Mouse (Mus musculus) heart, embryonic 12.5 days (tissue): ENCODE results near the gene F2. TPM values are rescaled to one million over a fixed set of nuclear protein-coding genes. Genes with fewer than 3 reads are reported as not detected.
A peak's percentile ranks its signal among the peaks of the same experiment; 100 is the strongest.

Experiments used
- ATAC-seq: fragments of 200-750 bp; cut with Nextera tagmentation; 2 replicates; pipeline ENCODE4 v1.8.0; 2017; ENCODE audit warnings: moderate TSS enrichment, moderate library complexity; ENCODE audit not compliant: insufficient number of reproducible peaks, low FRiP score
- H3K27ac ChIP-seq: fragments of 300-500 bp; sonication (generic); 2 replicates; pipeline ENCODE4 v1.5.1; 2016; ENCODE audit warnings: mild to moderate bottlenecking, moderate library complexity; ENCODE audit not compliant: poor library complexity, severe bottlenecking
- H3K27me3 ChIP-seq: fragments of 300-500 bp; sonication (generic); replicated peaks from 2 replicates; pipeline ENCODE4 v1.6.1; 2016; ENCODE audit warnings: mild to moderate bottlenecking, moderate library complexity
- H3K36me3 ChIP-seq: fragments of 300-500 bp; sonication (generic); 2 replicates; pipeline ENCODE4 v1.6.1; 2016; ENCODE audit warnings: mild to moderate bottlenecking, moderate library complexity
- H3K4me1 ChIP-seq: fragments of 300-500 bp; sonication (generic); replicated peaks from 2 replicates; pipeline ENCODE4 v1.6.1; 2016; ENCODE audit warnings: mild to moderate bottlenecking
- H3K4me2 ChIP-seq: fragments of 300-500 bp; sonication (generic); 2 replicates; pipeline ENCODE4 v1.6.1; 2016; ENCODE audit warnings: mild to moderate bottlenecking, moderate library complexity
- H3K4me3 ChIP-seq: fragments of 300-500 bp; sonication (generic); 2 replicates; pipeline ENCODE4 v1.5.1; 2016; ENCODE audit warnings: mild to moderate bottlenecking
- H3K9ac ChIP-seq: fragments of 300-500 bp; sonication (generic); 2 replicates; pipeline ENCODE4 v1.6.1; 2016; ENCODE audit warnings: mild to moderate bottlenecking, moderate library complexity
- H3K9me3 ChIP-seq: fragments of 300-500 bp; sonication (generic); replicated peaks from 2 replicates; pipeline ENCODE4 v1.6.1; 2016; ENCODE audit warnings: mild to moderate bottlenecking, moderate library complexity
- WGBS: fragments of 180-500 bp; shearing (Covaris S2); methylation state at CpG from one replicate; pipeline ENCODE4 v1.1.7; 2016; 5-methylcytosine and 5-hydroxymethylcytosine counted together
- polyA plus RNA-seq: library from polyadenylated mRNA; unstranded; fragments of >200 nt; fragmentation: Nextera tagmentation; extraction: Ambion mirVana; gene quantifications from 2 replicates; pipeline ENCODE4 v1.2.1, GENCODE M21; 2016

Gene F2
- polyA plus RNA-seq, 1 experiment from 2014 or later: 2.2 TPM

GRCm38 (mm10) chr2:91660981-91661380 is 24.8 kb upstream of the F2 start:
- H3K4me1 ChIP-seq: peaks cover 13% of the 10 kb centered on the region
- no peak for ATAC-seq
- H3K36me3 ChIP-seq: peaks cover 92% of the 10 kb centered on the region
- WGBS: 90% methylated on average over 6 of the region's 6 CpGs
- no peak overlapping the region for H3K4me2 ChIP-seq
- H3K4me3 ChIP-seq: no peak overlapping the region
- no peaks in the 10 kb centered on the region for H3K27me3 ChIP-seq
- H3K27ac ChIP-seq: no peak overlapping the region
- no peaks in the 10 kb centered on the region for H3K9me3 ChIP-seq
- H3K9ac ChIP-seq: no peak overlapping the region

GRCm38 (mm10) chr2:91659657-91660056 is 23.4 kb upstream of the F2 start:
- Histone ChIP-seq H3K4me2 (no peak overlapping the region), H3K9ac (no peak overlapping the region), H3K4me1 (peaks cover 26% of the 10 kb centered on the region), H3K9me3 (no peaks in the 10 kb centered on the region), H3K27me3 (no peaks in the 10 kb centered on the region), H3K36me3 (peaks cover 96% of the 10 kb centered on the region), H3K4me3 (no peak overlapping the region), H3K27ac (no peak overlapping the region)
- no peak for ATAC-seq
- WGBS: 94% methylated on average over 8 of the region's 8 CpGs

- peak overlapping the region; percentile 20; the same call in 1 of the 2 replicates for H3K27ac ChIP-seq
- H3K4me3 ChIP-seq: no peak overlapping the region
- peaks cover 84% of the 10 kb centered on the region for H3K36me3 ChIP-seq
- H3K4me2 ChIP-seq: no peak overlapping the region
- H3K27me3 ChIP-seq: no peaks in the 10 kb centered on the region
- H3K4me1 ChIP-seq: peaks cover 54% of the 10 kb centered on the region
- no peak for ATAC-seq
- no peaks in the 10 kb centered on the region for H3K9me3 ChIP-seq
- H3K9ac ChIP-seq: peak overlapping the region; percentile 32
- 52% methylated on average over 8 of the region's 8 CpGs for WGBS
Measured at GRCm38 (mm10) chr2:91656774-91657173, 20.6 kb upstream of the F2 start.

- H3K36me3 ChIP-seq: peaks cover 74% of the 10 kb centered on the region
- 28% methylated on average over 6 of the region's 6 CpGs for WGBS
- peak overlapping the region; percentile 21; the same call in 1 of the 2 replicates for H3K9ac ChIP-seq
- H3K4me2 ChIP-seq: peak overlapping the region; percentile 26; the same call in 1 of the 2 replicates
- no peak overlapping the region for H3K4me3 ChIP-seq
- peak overlapping the region; percentile 88 for H3K27ac ChIP-seq
- H3K9me3 ChIP-seq: no peaks in the 10 kb centered on the region
- no peaks in the 10 kb centered on the region for H3K27me3 ChIP-seq
- ATAC-seq: peak; percentile 44; the same call in 1 of the 2 replicates
- peaks cover 62% of the 10 kb centered on the region for H3K4me1 ChIP-seq
Measured at GRCm38 (mm10) chr2:91655827-91656226, 19.6 kb upstream of the F2 start.

GRCm38 (mm10) chr2:91655388-91655787 is 19.2 kb upstream of the F2 start:
- WGBS: 38% methylated on average over 5 of the region's 5 CpGs
- Histone ChIP-seq H3K27me3 (no peaks in the 10 kb centered on the region), H3K36me3 (peaks cover 72% of the 10 kb centered on the region), H3K4me1 (peaks cover 64% of the 10 kb centered on the region), H3K9ac (0 out of 2 replicates have a peak overlapping the region, but pooled peaks have one; percentile 26), H3K4me3 (no peak overlapping the region), H3K4me2 (no peak overlapping the region), H3K9me3 (no peaks in the 10 kb centered on the region), H3K27ac (peak overlapping the region; percentile 88)
- no peak for ATAC-seq

- Histone ChIP-seq H3K4me1 (peaks cover 72% of the 10 kb centered on the region), H3K4me2 (peak overlapping the region; percentile 14), H3K27ac (peak overlapping the region; percentile 79), H3K4me3 (no peak overlapping the region), H3K9ac (peak overlapping the region; percentile 21; the same call in 1 of the 2 replicates), H3K36me3 (peaks cover 48% of the 10 kb centered on the region), H3K9me3 (no peaks in the 10 kb centered on the region), H3K27me3 (no peaks in the 10 kb centered on the region)
- 26% methylated on average over 6 of the region's 6 CpGs for WGBS
- ATAC-seq: no peak
Measured at GRCm38 (mm10) chr2:91652863-91653262, 16.6 kb upstream of the F2 start.

GRCm38 (mm10) chr2:91651458-91652258 is 15.4 kb upstream of the F2 start:
- Histone ChIP-seq H3K27me3 (no peaks in the 10 kb centered on the region), H3K4me2 (peak overlapping the region; percentile 85), H3K36me3 (peaks cover 48% of the 10 kb centered on the region), H3K9me3 (no peaks in the 10 kb centered on the region), H3K27ac (peak overlapping the region; percentile 39; the same call in 1 of the 2 replicates), H3K4me1 (peaks cover 67% of the 10 kb centered on the region), H3K4me3 (peak overlapping the region; percentile 6; the same call in 1 of the 2 replicates), H3K9ac (peak overlapping the region; percentile 29; the same call in 1 of the 2 replicates)
- no peak for ATAC-seq
- 72% methylated on average over 14 of the region's 14 CpGs for WGBS

GRCm38 (mm10) chr2:91650360-91650995 is 14.3 kb upstream of the F2 start:
- Histone ChIP-seq H3K27ac (peak overlapping the region; percentile 88), H3K4me1 (peaks cover 55% of the 10 kb centered on the region), H3K4me3 (peak overlapping the region; percentile 86), H3K36me3 (peaks cover 48% of the 10 kb centered on the region), H3K9ac (peak overlapping the region; percentile 81), H3K4me2 (peak overlapping the region; percentile 85), H3K9me3 (no peaks in the 10 kb centered on the region), H3K27me3 (no peaks in the 10 kb centered on the region)
- WGBS: 8% methylated on average over 16 of the region's 16 CpGs
- peak; percentile 44 for ATAC-seq

- Histone ChIP-seq H3K27ac (peak within 1 kb of the TSS; percentile 88), H3K4me1 (peaks cover 48% of the 10 kb centered on the region), H3K36me3 (peaks cover 48% of the 10 kb centered on the region), H3K4me3 (peak within 1 kb of the TSS; percentile 86), H3K4me2 (peak within 1 kb of the TSS; percentile 94), H3K9me3 (no peaks in the 10 kb centered on the region), H3K9ac (peak within 1 kb of the TSS; percentile 95), H3K27me3 (no peaks in the 10 kb centered on the region)
- peak; percentile 94 for ATAC-seq
- under 1% methylated on average over 44 of the region's 44 CpGs for WGBS
Measured at GRCm38 (mm10) chr2:91649553-91650359, 13.5 kb upstream of the F2 start, which contains the start of the genes Zfp408 and Arhgap1. Zfp408 (minus strand) TSS chr2:91649791. Arhgap1 (plus strand) TSS chr2:91649860.

GRCm38 (mm10) chr2:91649152-91649551 is 12.9 kb upstream of the F2 start:
- H3K27ac ChIP-seq: peak overlapping the region; percentile 59
- H3K4me1 ChIP-seq: peaks cover 42% of the 10 kb centered on the region
- no peaks in the 10 kb centered on the region for H3K27me3 ChIP-seq
- H3K36me3 ChIP-seq: peaks cover 48% of the 10 kb centered on the region
- 1% methylated on average over 15 of the region's 15 CpGs for WGBS
- peak overlapping the region; percentile 94 for H3K4me2 ChIP-seq
- H3K4me3 ChIP-seq: peak overlapping the region; percentile 86
- H3K9me3 ChIP-seq: no peaks in the 10 kb centered on the region
- ATAC-seq: no peak
- H3K9ac ChIP-seq: peak overlapping the region; percentile 95
